Mouse (Mus musculus): ENCODE measurements around the gene Ssbp4. TPM values are rescaled to one million over a fixed set of nuclear protein-coding genes. Genes with fewer than 3 reads are reported as not detected.
A peak's percentile ranks its signal among the peaks of the same experiment; 100 is the strongest.

The Ssbp4 gene
- total RNA-seq, 1 experiment, result 85.5 TPM

DNA sequence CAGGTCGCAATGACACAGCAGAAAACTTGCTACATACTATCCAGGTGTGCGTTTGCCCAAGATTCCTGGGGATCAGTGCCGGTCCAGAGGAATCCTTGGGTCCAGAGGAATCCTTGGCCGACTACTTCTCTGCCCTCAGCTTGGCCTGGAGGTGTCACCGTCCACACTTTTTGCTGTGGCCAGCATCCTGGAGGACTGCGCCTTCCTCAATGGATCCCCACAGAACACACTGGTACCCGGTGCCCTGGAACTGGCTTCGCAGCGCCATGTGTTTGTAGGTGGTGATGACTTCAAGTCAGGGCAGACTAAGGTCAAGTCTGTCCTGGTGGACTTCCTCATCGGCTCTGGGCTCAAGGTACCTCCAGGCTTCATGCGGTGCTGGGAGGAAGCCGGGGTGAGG lies 12.9 kb downstream of the Ssbp4 start:
- Histone ChIP-seq H3K9ac (ENCODE audit: insufficient read depth, low read depth, low read length, poor library complexity, severe bottlenecking) (peak overlapping the region; percentile 77; the same call in 1 of the 2 replicates), H3K36me3 (ENCODE audit: control insufficient read depth, insufficient read depth, low read length, poor library complexity, severe bottlenecking) (peaks cover 44% of the 10 kb centered on the region), H3K4me1 (ENCODE audit: control insufficient read depth in 2 of 2, insufficient read depth in 2 of 2, low read length in 2 of 2, poor library complexity in 1 of 2) (peaks cover 2 to 34% of the 10 kb centered on the region in 2 experiments; a peak in 2 of 4 replicates), H3K9me3 (ENCODE audit: control insufficient read depth, insufficient read depth, low read depth, low read length) (no peaks in the 10 kb centered on the region), H3K4me3 (ENCODE audit: insufficient read depth in 1 of 2, low read depth in 1 of 2, low read length in 2 of 2, poor library complexity in 1 of 2, severe bottlenecking in 1 of 2) (peak overlapping the region; percentile 22 to 69; a peak in 3 of 4 replicates), H3K27ac (ENCODE audit: insufficient read depth, low read depth, low read length, poor library complexity, severe bottlenecking) (no peak overlapping the region)
- DNase-seq (ENCODE audit: low read depth, low spot score), result no peak
- in situ Hi-C loops (cut with MboI; ENCODE audit: low sequenced_read_pairs in 2 of 2, unreplicated experiment in 2 of 2), result no loop called here
- no peak for TF ChIP-seq ZC3H11A (IDR thresholded peaks at IDR 0.05; ENCODE audit: borderline replicate concordance, low read depth, low read length)
- no peak for TF ChIP-seq ZNF384 (IDR thresholded peaks at IDR 0.05; ENCODE audit: low read depth, low read length)
- TF ChIP-seq MAFK (IDR thresholded peaks at IDR 0.05; ENCODE audit: insufficient read depth, low read depth, low read length), result no peak
- TF ChIP-seq HCFC1 (IDR thresholded peaks at IDR 0.05; ENCODE audit: borderline replicate concordance, insufficient read depth, low read length), result no peak
- TF ChIP-seq CHD2 (IDR thresholded peaks at IDR 0.05; ENCODE audit: low read depth, low read length), result no peak

DNA sequence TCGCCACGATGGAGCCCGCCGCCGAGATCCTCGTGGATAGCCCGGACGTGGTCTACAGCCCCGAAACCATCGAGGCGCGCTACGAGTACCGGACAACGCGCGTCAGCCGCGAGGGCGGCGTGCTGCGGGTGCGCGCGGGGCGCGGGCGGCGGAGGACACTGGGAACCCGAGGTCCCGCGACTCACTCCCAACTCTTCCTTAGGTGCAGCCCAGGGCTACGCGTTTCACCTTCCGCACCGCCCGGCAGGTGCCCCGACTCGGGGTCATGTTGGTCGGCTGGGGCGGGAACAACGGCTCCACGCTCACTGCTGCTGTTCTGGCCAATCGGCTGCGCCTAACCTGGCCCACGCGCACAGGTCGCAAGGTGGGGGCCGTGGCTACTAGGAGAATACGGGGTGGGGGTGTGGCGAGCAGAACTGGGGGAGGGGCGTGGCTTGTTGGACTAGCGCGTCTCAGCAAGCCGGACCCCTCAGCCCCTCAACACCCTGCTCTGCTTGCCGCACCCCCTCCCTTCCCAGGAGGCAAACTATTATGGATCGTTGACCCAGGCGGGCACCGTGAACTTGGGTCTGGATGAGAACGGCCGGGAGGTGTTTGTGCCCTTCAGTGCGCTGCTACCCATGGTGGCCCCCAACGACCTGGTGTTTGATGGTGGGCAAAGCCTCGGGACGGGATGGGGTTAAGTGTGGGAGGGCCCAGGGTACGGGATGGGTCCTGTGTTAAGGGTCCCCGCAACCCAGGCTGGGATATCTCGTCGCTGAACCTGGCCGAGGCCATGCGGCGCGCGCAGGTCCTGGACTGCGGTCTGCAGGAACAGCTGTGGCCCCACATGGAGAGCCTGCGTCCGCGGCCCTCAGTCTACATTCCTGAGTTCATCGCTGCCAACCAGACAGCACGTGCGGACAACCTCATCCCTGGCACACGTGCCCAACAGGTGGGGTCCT lies 13.8 kb downstream of the Ssbp4 start:
- Histone ChIP-seq H3K4me3 (ENCODE audit: insufficient read depth in 1 of 2, low read depth in 1 of 2, low read length in 2 of 2, poor library complexity in 1 of 2, severe bottlenecking in 1 of 2) (peak overlapping the region; percentile 69 to 79), H3K4me1 (ENCODE audit: control insufficient read depth in 2 of 2, insufficient read depth in 2 of 2, low read length in 2 of 2, poor library complexity in 1 of 2) (peaks cover 2 to 30% of the 10 kb centered on the region in 2 experiments; a peak in 2 of 4 replicates), H3K9me3 (ENCODE audit: control insufficient read depth, insufficient read depth, low read depth, low read length) (no peaks in the 10 kb centered on the region), H3K36me3 (ENCODE audit: control insufficient read depth, insufficient read depth, low read length, poor library complexity, severe bottlenecking) (peaks cover 45% of the 10 kb centered on the region), H3K27ac (ENCODE audit: insufficient read depth, low read depth, low read length, poor library complexity, severe bottlenecking) (no peak overlapping the region), H3K9ac (ENCODE audit: insufficient read depth, low read depth, low read length, poor library complexity, severe bottlenecking) (peak overlapping the region; percentile 77)
- in situ Hi-C loops (cut with MboI; ENCODE audit: low sequenced_read_pairs in 2 of 2, unreplicated experiment in 2 of 2), result no loop called here
- DNase-seq (ENCODE audit: low read depth, low spot score), result no peak
- TF ChIP-seq MAFK (IDR thresholded peaks at IDR 0.05; ENCODE audit: insufficient read depth, low read depth, low read length) (no peak), ZNF384 (IDR thresholded peaks at IDR 0.05; ENCODE audit: low read depth, low read length) (no peak), CHD2 (IDR thresholded peaks at IDR 0.05; ENCODE audit: low read depth, low read length) (no peak), HCFC1 (IDR thresholded peaks at IDR 0.05; ENCODE audit: borderline replicate concordance, insufficient read depth, low read length) (peak; percentile 18; the same call in 1 of the 2 replicates), ZC3H11A (IDR thresholded peaks at IDR 0.05; ENCODE audit: borderline replicate concordance, low read depth, low read length) (no peak)

DNA sequence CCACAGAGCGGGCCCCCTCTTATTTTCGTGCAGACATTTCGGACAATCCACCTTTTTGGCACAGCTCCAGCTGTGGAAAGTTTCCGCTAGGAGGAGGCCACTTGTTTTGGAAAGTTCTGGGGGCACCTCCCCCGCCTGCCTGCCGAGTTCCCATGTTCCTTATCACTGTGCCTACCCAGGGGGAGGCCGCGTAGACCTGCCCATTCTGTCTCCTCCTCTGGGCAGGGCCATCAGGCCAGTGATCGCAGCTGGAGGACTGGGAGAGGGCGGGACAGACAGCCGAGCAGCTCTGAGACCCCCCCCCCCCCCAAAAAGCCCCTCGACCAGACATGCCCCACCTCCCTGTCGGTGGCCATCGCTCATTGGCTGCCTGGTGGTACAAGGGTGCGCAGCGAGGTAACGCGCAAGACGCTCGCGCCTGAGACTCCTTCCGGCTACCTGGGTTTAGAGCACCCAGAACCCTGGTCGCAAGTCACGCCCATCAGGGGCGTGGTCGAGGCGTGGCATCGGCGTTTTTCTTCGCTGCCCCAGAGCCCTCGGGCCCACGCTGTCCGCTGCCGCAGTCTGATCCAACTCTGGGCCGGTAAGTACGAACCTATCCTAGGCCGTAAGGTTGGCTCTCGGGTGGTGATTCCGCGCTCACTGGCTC lies 14.6 kb downstream of the Ssbp4 start, which contains the start of gene Isyna1:
Gene Isyna1 (plus strand): TSS at position 413 of the 649 bp plus-strand sequence.
- peak; percentile 88 for DNase-seq (ENCODE audit: low read depth, low spot score)
- in situ Hi-C loops (cut with MboI; ENCODE audit: low sequenced_read_pairs in 2 of 2, unreplicated experiment in 2 of 2), result no loop called here
- H3K36me3 ChIP-seq (ENCODE audit: control insufficient read depth, insufficient read depth, low read length, poor library complexity, severe bottlenecking), result peaks cover 39% of the 10 kb centered on the region
- no peaks in the 10 kb centered on the region for H3K9me3 ChIP-seq (ENCODE audit: control insufficient read depth, insufficient read depth, low read depth, low read length)
- H3K4me3 ChIP-seq (ENCODE audit: insufficient read depth in 1 of 2, low read depth in 1 of 2, low read length in 2 of 2, poor library complexity in 1 of 2, severe bottlenecking in 1 of 2), result peak within 1 kb of the TSS; percentile 69 to 79
- H3K4me1 ChIP-seq (ENCODE audit: control insufficient read depth in 2 of 2, insufficient read depth in 2 of 2, low read length in 2 of 2, poor library complexity in 1 of 2), result peaks cover 2 to 31% of the 10 kb centered on the region in 2 experiments; a peak in 2 of 4 replicates
- H3K9ac ChIP-seq (ENCODE audit: insufficient read depth, low read depth, low read length, poor library complexity, severe bottlenecking), result peak within 1 kb of the TSS; percentile 77
- H3K27ac ChIP-seq (ENCODE audit: insufficient read depth, low read depth, low read length, poor library complexity, severe bottlenecking), result no peak within 1 kb of the TSS
- no peak for TF ChIP-seq CHD2 (IDR thresholded peaks at IDR 0.05; ENCODE audit: low read depth, low read length)
- TF ChIP-seq ZNF384 (IDR thresholded peaks at IDR 0.05; ENCODE audit: low read depth, low read length), result no peak
- no peak for TF ChIP-seq HCFC1 (IDR thresholded peaks at IDR 0.05; ENCODE audit: borderline replicate concordance, insufficient read depth, low read length)
- no peak for TF ChIP-seq ZC3H11A (IDR thresholded peaks at IDR 0.05; ENCODE audit: borderline replicate concordance, low read depth, low read length)
- TF ChIP-seq MAFK (IDR thresholded peaks at IDR 0.05; ENCODE audit: insufficient read depth, low read depth, low read length), result no peak

DNA sequence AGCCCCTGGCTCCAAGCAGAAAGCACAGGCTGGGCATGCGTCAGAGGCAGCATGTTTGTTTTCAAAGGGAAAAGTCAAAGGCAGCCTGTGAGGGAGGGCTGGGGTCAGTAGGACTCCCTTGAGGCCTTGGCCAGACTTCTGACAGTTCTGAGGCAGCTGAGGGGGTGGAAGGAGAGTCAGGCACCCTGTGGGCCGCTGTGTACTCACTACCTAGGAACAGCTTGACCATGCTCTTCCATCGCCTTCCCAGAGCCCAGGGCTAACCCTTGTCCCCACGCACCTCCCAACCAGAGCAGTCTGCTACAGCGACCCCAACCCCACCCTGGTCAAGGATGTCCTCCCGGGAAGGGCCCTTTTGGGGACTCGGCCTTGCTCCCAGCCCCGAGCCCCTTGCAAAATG lies 15.5 kb downstream of the Ssbp4 start:
- TF ChIP-seq CHD2 (IDR thresholded peaks at IDR 0.05; ENCODE audit: low read depth, low read length) (no peak), MAFK (IDR thresholded peaks at IDR 0.05; ENCODE audit: insufficient read depth, low read depth, low read length) (no peak), ZNF384 (IDR thresholded peaks at IDR 0.05; ENCODE audit: low read depth, low read length) (no peak), ZC3H11A (IDR thresholded peaks at IDR 0.05; ENCODE audit: borderline replicate concordance, low read depth, low read length) (no peak), HCFC1 (IDR thresholded peaks at IDR 0.05; ENCODE audit: borderline replicate concordance, insufficient read depth, low read length) (no peak)
- H3K27ac ChIP-seq (ENCODE audit: insufficient read depth, low read depth, low read length, poor library complexity, severe bottlenecking), result no peak overlapping the region
- H3K9me3 ChIP-seq (ENCODE audit: control insufficient read depth, insufficient read depth, low read depth, low read length), result no peaks in the 10 kb centered on the region
- H3K4me1 ChIP-seq (ENCODE audit: control insufficient read depth in 2 of 2, insufficient read depth in 2 of 2, low read length in 2 of 2, poor library complexity in 1 of 2), result peaks cover 2 to 25% of the 10 kb centered on the region in 2 experiments; a peak in 1 of 4 replicates
- H3K4me3 ChIP-seq (ENCODE audit: insufficient read depth in 1 of 2, low read depth in 1 of 2, low read length in 2 of 2, poor library complexity in 1 of 2, severe bottlenecking in 1 of 2), result no peak overlapping the region
- DNase-seq (ENCODE audit: low read depth, low spot score), result no peak
- H3K36me3 ChIP-seq (ENCODE audit: control insufficient read depth, insufficient read depth, low read length, poor library complexity, severe bottlenecking), result peaks cover 36% of the 10 kb centered on the region
- in situ Hi-C loops (cut with MboI; ENCODE audit: low sequenced_read_pairs in 2 of 2, unreplicated experiment in 2 of 2), result no loop called here
- H3K9ac ChIP-seq (ENCODE audit: insufficient read depth, low read depth, low read length, poor library complexity, severe bottlenecking), result no peak overlapping the region; the same call in 1 of the 2 replicates

Measured in ES-E14 (cell line).